In genomic region chr7:34752151-34752762, GRCm38 (mm10) we compare ENCODE assay signal across 9 mouse cellular contexts.
DNase-seq lines count a peak whose midpoint lies in the region; ATAC-seq lines count a peak whose summit lies in the region.
"Had no signal": no experiment of that assay in that cellular context is flagged by ENCODE, and none has a peak within 500 bp of the region (broad histone marks: within the 10 kb centered on the region; RNA-seq: fewer than 3 reads in every experiment).

No protein-coding gene starts in this region.

- H3K27ac ChIP-seq in midbrain, embryonic 14.5 days (replicated peaks; ENCODE audit: low read depth, low read length), result peak overlapping the region; percentile 14; the same call in 1 of the 2 replicates
- no peak overlapping the region; the same call in 1 of the 2 replicates for H3K27ac ChIP-seq in midbrain, embryonic 11.5 days (ENCODE audit: low read depth, low read length)

- ATAC-seq in midbrain, embryonic 14.5 days (ENCODE audit: low FRiP score, low TSS enrichment), result no peak
- no peak; the same call in 1 of the 2 replicates for ATAC-seq in midbrain, embryonic 11.5 days (ENCODE audit: low FRiP score)
- no peak for ATAC-seq in monocyte, adult 5-6 weeks (replicated peaks; ENCODE audit: insufficient number of reproducible peaks, low FRiP score, low TSS enrichment, poor library complexity, severe bottlenecking)

- peak; percentile 40 for DNase-seq in adrenal gland, adult 2 months
- DNase-seq in adrenal gland, postnatal 25 days, result no peak
- DNase-seq in midbrain, embryonic 14.5 days, result peak; percentile 31
- DNase-seq in midbrain, embryonic 11.5 days (ENCODE audit: low spot score, missing footprints), result no peak
- peak; percentile 66 for DNase-seq in kidney, postnatal 10 days
- peak; percentile 26 for DNase-seq in skeletal muscle tissue, adult 2 months (ENCODE audit: low read depth, low spot score)
- DNase-seq in thymus, postnatal 25 days, result no peak

- no peak overlapping the region for H3K4me3 ChIP-seq in midbrain, embryonic 14.5 days (replicated peaks; ENCODE audit: low read depth, low read length)
- H3K4me3 ChIP-seq in midbrain, embryonic 11.5 days (ENCODE audit: low read depth, low read length), result no peak overlapping the region
- H3K4me3 ChIP-seq: myocyte had no signal

- no peaks in the 10 kb centered on the region for H3K36me3 ChIP-seq in midbrain, embryonic 14.5 days (ENCODE audit: control insufficient read depth, insufficient read depth, low read length)
- no peaks in the 10 kb centered on the region for H3K36me3 ChIP-seq in midbrain, embryonic 11.5 days (ENCODE audit: control insufficient read depth, insufficient read depth, low read length)

- H3K9ac ChIP-seq in midbrain, embryonic 14.5 days (replicated peaks; ENCODE audit: low read length), result no peak overlapping the region
- no peak overlapping the region for H3K9ac ChIP-seq in midbrain, embryonic 11.5 days (ENCODE audit: low read length)

- H3K27me3 ChIP-seq in midbrain, embryonic 14.5 days (ENCODE audit: control insufficient read depth, insufficient read depth, low read length), result no peaks in the 10 kb centered on the region
- no peaks in the 10 kb centered on the region for H3K27me3 ChIP-seq in midbrain, embryonic 11.5 days (ENCODE audit: control insufficient read depth, insufficient read depth, low read length)

- peaks cover 4% of the 10 kb centered on the region; the same call in 1 of the 2 replicates for H3K9me3 ChIP-seq in midbrain, embryonic 14.5 days (ENCODE audit: control insufficient read depth, low read length)
- H3K9me3 ChIP-seq in midbrain, embryonic 11.5 days (ENCODE audit: control insufficient read depth, low read length), result no peaks in the 10 kb centered on the region

- no peak overlapping the region for H3K4me2 ChIP-seq in midbrain, embryonic 14.5 days (ENCODE audit: low read length)
- no peak overlapping the region for H3K4me2 ChIP-seq in midbrain, embryonic 11.5 days

- H3K4me1 ChIP-seq in midbrain, embryonic 14.5 days (ENCODE audit: control insufficient read depth, insufficient read depth, low read length), result peaks cover 22% of the 10 kb centered on the region; the same call in 1 of the 2 replicates
- H3K4me1 ChIP-seq in midbrain, embryonic 11.5 days (ENCODE audit: control insufficient read depth, insufficient read depth, low read length), result 0 out of 2 replicates have a peak, but pooled peaks cover 6% of the 10 kb centered on the region

- WGBS in midbrain, embryonic 14.5 days, result 46% methylated on average over 10 of the region's 10 CpGs
- WGBS in midbrain, embryonic 11.5 days, result 49% methylated on average over 10 of the region's 10 CpGs

Comparison
In these comparisons a context has a peak if more than half of its experiments do, and no peak if none do; other contexts are left out.
1. DNase-seq: peak in adrenal gland, adult 2 months (single experiment), midbrain, embryonic 14.5 days (single experiment), kidney, postnatal 10 days (single experiment) and skeletal muscle tissue, adult 2 months (single experiment); none in adrenal gland, postnatal 25 days (single experiment), midbrain, embryonic 11.5 days (single experiment) and thymus, postnatal 25 days (single experiment).